24 mouse cellular contexts compared by ENCODE assay signal in the genomic region with DNA sequence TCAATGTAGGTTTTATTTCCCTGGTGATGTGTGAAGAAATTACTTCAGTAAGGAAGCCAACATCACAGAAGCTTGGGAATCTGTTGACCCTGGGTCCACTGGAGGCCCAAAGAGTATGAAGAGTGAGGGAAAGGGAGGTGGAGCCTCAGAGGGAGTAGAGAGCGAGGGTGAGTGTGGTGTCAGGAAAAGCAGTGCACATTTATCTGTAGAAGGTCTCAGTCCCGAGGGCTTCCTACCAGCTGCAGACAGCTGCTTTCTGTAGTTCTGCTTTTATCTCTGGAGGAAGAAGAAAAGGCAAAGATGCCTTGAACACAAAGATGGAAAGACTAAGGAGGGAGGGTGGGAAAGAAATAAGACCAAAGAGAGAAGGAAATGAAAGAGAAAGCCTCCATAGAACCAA.
DNase-seq lines count a peak whose midpoint lies in the region; ATAC-seq and TF ChIP-seq lines count a peak whose summit lies in the region.
"Had no signal": no experiment of that assay in that cellular context is flagged by ENCODE, and none has a peak within 500 bp of the region (broad histone marks: within the 10 kb centered on the region; RNA-seq: fewer than 3 reads in every experiment).

No protein-coding gene starts in this region.

- H3K36me3 ChIP-seq in heart, embryonic 11.5 days (ENCODE audit: control insufficient read depth, insufficient read depth, low read length), result no peaks in the 10 kb centered on the region
- H3K36me3 ChIP-seq in kidney, embryonic 14.5 days (ENCODE audit: control insufficient read depth, insufficient read depth, low read length), result no peaks in the 10 kb centered on the region
- no peaks in the 10 kb centered on the region for H3K36me3 ChIP-seq in lung, embryonic 14.5 days (ENCODE audit: insufficient read depth)
- no peaks in the 10 kb centered on the region for H3K36me3 ChIP-seq in heart, embryonic 15.5 days
- H3K36me3 ChIP-seq: embryonic facial prominence, embryonic 12.5 days; heart, embryonic 13.5 days; limb, embryonic 13.5 days; midbrain, embryonic 12.5 days had no signal

- no peak overlapping the region for H3K27ac ChIP-seq in heart, embryonic 11.5 days (ENCODE audit: low read depth, low read length)
- no peak overlapping the region for H3K27ac ChIP-seq in kidney, embryonic 14.5 days (ENCODE audit: low read depth, low read length)
- no peak overlapping the region for H3K27ac ChIP-seq in lung, embryonic 14.5 days (ENCODE audit: low read depth)
- no peak overlapping the region for H3K27ac ChIP-seq in heart, embryonic 15.5 days
- H3K27ac ChIP-seq: embryonic facial prominence, embryonic 12.5 days; heart, embryonic 13.5 days; hindbrain, postnatal 0 days; limb, embryonic 13.5 days; liver, embryonic 14.5 days; midbrain, embryonic 12.5 days; stomach, postnatal 0 days had no signal

- H3K4me3 ChIP-seq in heart, embryonic 11.5 days (ENCODE audit: low read depth, low read length), result no peak overlapping the region
- H3K4me3 ChIP-seq in kidney, embryonic 14.5 days (ENCODE audit: low read length), result no peak overlapping the region
- H3K4me3 ChIP-seq in lung, embryonic 14.5 days (ENCODE audit: low read depth, low read length), result no peak overlapping the region
- H3K4me3 ChIP-seq in heart, embryonic 15.5 days, result no peak overlapping the region
- H3K4me3 ChIP-seq: embryonic facial prominence, embryonic 12.5 days; heart, embryonic 13.5 days; limb, embryonic 13.5 days; midbrain, embryonic 12.5 days had no signal

- TF ChIP-seq CTCF in lung, embryonic 14.5 days (IDR thresholded peaks at IDR 0.05; ENCODE audit: low read depth), result no peak

- H3K9me3 ChIP-seq in heart, embryonic 11.5 days (replicated peaks; ENCODE audit: control insufficient read depth, low read length), result peaks cover 4% of the 10 kb centered on the region; the same call in 1 of the 2 replicates
- 0 out of 2 replicates have a peak, but pooled peaks cover 5% of the 10 kb centered on the region for H3K9me3 ChIP-seq in kidney, embryonic 14.5 days (ENCODE audit: control insufficient read depth, low read length)
- H3K9me3 ChIP-seq in lung, embryonic 14.5 days (ENCODE audit: low read depth, low read length), result no peaks in the 10 kb centered on the region
- H3K9me3 ChIP-seq in heart, embryonic 15.5 days (replicated peaks), result no peaks in the 10 kb centered on the region
- H3K9me3 ChIP-seq: embryonic facial prominence, embryonic 12.5 days; heart, embryonic 13.5 days; limb, embryonic 13.5 days; midbrain, embryonic 12.5 days had no signal

- no peaks in the 10 kb centered on the region for H3K27me3 ChIP-seq in heart, embryonic 11.5 days (ENCODE audit: control insufficient read depth, insufficient read depth, low read length)
- no peaks in the 10 kb centered on the region for H3K27me3 ChIP-seq in kidney, embryonic 14.5 days (ENCODE audit: control insufficient read depth, insufficient read depth, low read length)
- H3K27me3 ChIP-seq in lung, embryonic 14.5 days (ENCODE audit: insufficient read depth, low read length), result no peaks in the 10 kb centered on the region
- H3K27me3 ChIP-seq in heart, embryonic 15.5 days, result no peaks in the 10 kb centered on the region
- H3K27me3 ChIP-seq: embryonic facial prominence, embryonic 12.5 days; heart, embryonic 13.5 days; midbrain, embryonic 12.5 days had no signal

- H3K4me1 ChIP-seq in heart, embryonic 11.5 days (ENCODE audit: control insufficient read depth, insufficient read depth, low read length), result no peaks in the 10 kb centered on the region
- H3K4me1 ChIP-seq in kidney, embryonic 14.5 days (ENCODE audit: control insufficient read depth, insufficient read depth, low read length), result no peaks in the 10 kb centered on the region
- no peaks in the 10 kb centered on the region for H3K4me1 ChIP-seq in lung, embryonic 14.5 days (ENCODE audit: insufficient read depth)
- no peaks in the 10 kb centered on the region for H3K4me1 ChIP-seq in heart, embryonic 15.5 days (replicated peaks)
- H3K4me1 ChIP-seq: embryonic facial prominence, embryonic 12.5 days; heart, embryonic 13.5 days; limb, embryonic 13.5 days; midbrain, embryonic 12.5 days had no signal

- H3K4me2 ChIP-seq in heart, embryonic 11.5 days, result no peak overlapping the region
- H3K4me2 ChIP-seq in kidney, embryonic 14.5 days (replicated peaks; ENCODE audit: low read depth, low read length), result no peak overlapping the region
- H3K4me2 ChIP-seq in lung, embryonic 14.5 days, result no peak overlapping the region
- H3K4me2 ChIP-seq in heart, embryonic 15.5 days, result no peak overlapping the region
- H3K4me2 ChIP-seq: embryonic facial prominence, embryonic 12.5 days; heart, embryonic 13.5 days; limb, embryonic 13.5 days; midbrain, embryonic 12.5 days had no signal

- DNase-seq in heart, adult 18-20 months, result peak; percentile 42 to 47
- DNase-seq in kidney, postnatal 10 days, result peak; percentile 75
- peak; percentile 61 for DNase-seq in lung, embryonic 14.5 days
- DNase-seq in lung, adult 18-20 months, result no peak
- DNase-seq: adrenal gland, postnatal 10 days; cerebellum, adult 18-20 months; cerebellum, postnatal 14 days; forebrain, postnatal 0 days; gastrocnemius, postnatal 14 days; kidney, adult 8-10 months; layer of hippocampus, postnatal 36 days; thymus, adult 2 months; thymus, postnatal 4 days had no signal

- WGBS in heart, embryonic 11.5 days (ENCODE audit: insufficient replicate concordance), result 38% methylated on average over 2 of the region's 2 CpGs
- WGBS in kidney, embryonic 14.5 days, result 54% methylated on average over 2 of the region's 2 CpGs
- 32% methylated on average over 2 of the region's 2 CpGs for WGBS in lung, embryonic 14.5 days
- WGBS in heart, embryonic 15.5 days, result 41% methylated on average over 2 of the region's 2 CpGs

- ATAC-seq in heart, embryonic 11.5 days (replicated peaks; ENCODE audit: insufficient number of reproducible peaks, low FRiP score, low TSS enrichment), result no peak
- ATAC-seq in kidney, embryonic 14.5 days (ENCODE audit: low FRiP score, low TSS enrichment), result no peak
- no peak for ATAC-seq in lung, embryonic 14.5 days (ENCODE audit: insufficient read depth)
- ATAC-seq in heart, embryonic 15.5 days (replicated peaks; ENCODE audit: insufficient number of reproducible peaks, insufficient read depth, low FRiP score, low read depth), result 0 out of 2 replicates have a peak, but pooled peaks have one; percentile 43
- no peak for ATAC-seq in megakaryocyte progenitor cell, adult 5-6 weeks (replicated peaks; ENCODE audit: poor library complexity)
- ATAC-seq: forebrain, postnatal 0 days; hindbrain, postnatal 0 days had no signal

- H3K9ac ChIP-seq in heart, embryonic 11.5 days (ENCODE audit: low read depth, low read length), result no peak overlapping the region
- no peak overlapping the region for H3K9ac ChIP-seq in kidney, embryonic 14.5 days (ENCODE audit: low read depth, low read length)
- H3K9ac ChIP-seq in lung, embryonic 14.5 days, result no peak overlapping the region
- no peak overlapping the region for H3K9ac ChIP-seq in heart, embryonic 15.5 days
- H3K9ac ChIP-seq: embryonic facial prominence, embryonic 12.5 days; forebrain, postnatal 0 days; heart, embryonic 13.5 days; limb, embryonic 13.5 days; liver, embryonic 14.5 days; midbrain, embryonic 12.5 days had no signal

Comparison
In these comparisons a context has a peak if more than half of its experiments do, and no peak if none do; other contexts are left out.
1. DNase-seq: peak in heart, adult 18-20 months (2 of 2), kidney, postnatal 10 days (single experiment) and lung, embryonic 14.5 days (single experiment); none in lung, adult 18-20 months (0 of 2).